8 mouse cellular contexts compared by ENCODE assay signal in the genomic region with DNA sequence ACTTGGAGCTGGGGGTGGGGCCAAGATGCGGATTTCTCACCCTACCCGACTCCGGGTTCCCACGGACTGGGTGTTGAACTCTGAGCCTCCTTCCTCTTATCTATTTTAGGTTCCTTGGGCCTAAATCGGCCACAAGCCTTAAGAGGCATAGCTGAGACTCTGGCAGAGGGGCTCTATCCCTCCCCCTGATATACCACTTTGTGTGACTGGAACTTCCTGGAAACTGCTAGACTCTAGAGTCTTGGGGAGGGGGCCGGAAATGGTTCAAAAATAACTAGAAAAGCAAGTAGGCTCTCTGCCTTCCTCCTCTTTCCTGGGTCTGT. TPM values are rescaled to one million over a fixed set of nuclear protein-coding genes. Genes with fewer than 3 reads are reported as not detected.
DNase-seq lines count a peak whose midpoint lies in the region; ATAC-seq lines count a peak whose summit lies in the region.

No protein-coding gene starts in this region.

- WGBS in embryonic facial prominence, embryonic 10.5 days: 15% methylated on average over 6 of the region's 6 CpGs
- WGBS in stomach, embryonic 16.5 days: 12% methylated on average over 6 of the region's 6 CpGs

- DNase-seq in 3134 (ENCODE audit: extremely low read depth, insufficient read length, low spot score): peak; percentile 44
- DNase-seq in CD4-positive, CD25-positive, alpha-beta regulatory T cell, adult 2 months (ENCODE audit: low read depth, low spot score): peak; percentile 71
- peak; percentile 23 for DNase-seq in embryonic facial prominence, embryonic 10.5 days (ENCODE audit: low spot score)
- DNase-seq in heart, postnatal 10 days: peak; percentile 47 to 57
- DNase-seq in kidney, postnatal 36 days: peak; percentile 56 to 65
- no peak for DNase-seq in retina, embryonic 14.5 days (ENCODE audit: low spot score)

- H3K9ac ChIP-seq in stomach, embryonic 16.5 days (ENCODE audit: low read length): peak overlapping the region; percentile 79

- peak overlapping the region; percentile 89 for H3K4me3 ChIP-seq in embryonic facial prominence, embryonic 10.5 days
- peak overlapping the region; percentile 98 for H3K4me3 ChIP-seq in megakaryocyte, embryonic 14.5 days (replicated peaks)
- peak overlapping the region; percentile 82 for H3K4me3 ChIP-seq in stomach, embryonic 16.5 days (replicated peaks; ENCODE audit: low read length)

- H3K27ac ChIP-seq in embryonic facial prominence, embryonic 10.5 days (replicated peaks): peak overlapping the region; percentile 88
- peak overlapping the region; percentile 49; the same call in 1 of the 2 replicates for H3K27ac ChIP-seq in stomach, embryonic 16.5 days (ENCODE audit: low read length)

- ATAC-seq in stomach, embryonic 16.5 days (ENCODE audit: insufficient read depth, low FRiP score): no peak; the same call in 1 of the 2 replicates

- intact Hi-C loops in heart, postnatal 10 days (cut with DNase I): loop anchor here (2.0 kb wide), 1 partner anchor 15 kb away; no protein-coding TSS in a partner anchor

- peak overlapping the region; percentile 88 for H3K4me2 ChIP-seq in stomach, embryonic 16.5 days (ENCODE audit: low read depth, low read length)

- peaks cover 22% of the 10 kb centered on the region for H3K36me3 ChIP-seq in embryonic facial prominence, embryonic 10.5 days (replicated peaks)
- peaks cover 21% of the 10 kb centered on the region for H3K36me3 ChIP-seq in megakaryocyte, embryonic 14.5 days (replicated peaks; ENCODE audit: low read length)
- H3K36me3 ChIP-seq in stomach, embryonic 16.5 days (ENCODE audit: control insufficient read depth, insufficient read depth, low read length): peaks cover 4% of the 10 kb centered on the region; the same call in 1 of the 2 replicates

- no peaks in the 10 kb centered on the region for H3K27me3 ChIP-seq in embryonic facial prominence, embryonic 10.5 days (replicated peaks; ENCODE audit: low read depth, poor library complexity, severe bottlenecking)
- H3K27me3 ChIP-seq in megakaryocyte, embryonic 14.5 days (replicated peaks): no peaks in the 10 kb centered on the region
- no peaks in the 10 kb centered on the region for H3K27me3 ChIP-seq in stomach, embryonic 16.5 days (ENCODE audit: control insufficient read depth, insufficient read depth, low read length)

- H3K4me1 ChIP-seq in embryonic facial prominence, embryonic 10.5 days: peaks cover 24% of the 10 kb centered on the region
- H3K4me1 ChIP-seq in megakaryocyte, embryonic 14.5 days: peaks cover 66% of the 10 kb centered on the region
- H3K4me1 ChIP-seq in stomach, embryonic 16.5 days (ENCODE audit: control insufficient read depth, insufficient read depth, low read length): peaks cover 18% of the 10 kb centered on the region

- H3K9me3 ChIP-seq in embryonic facial prominence, embryonic 10.5 days: no peaks in the 10 kb centered on the region
- H3K9me3 ChIP-seq in megakaryocyte, embryonic 14.5 days: no peaks in the 10 kb centered on the region
- 0 out of 2 replicates have a peak, but pooled peaks cover 5% of the 10 kb centered on the region for H3K9me3 ChIP-seq in stomach, embryonic 16.5 days (replicated peaks; ENCODE audit: control insufficient read depth, low read length)

RNA-seq across cellular contexts. Expression of a gene that starts 1.0 kb away (rescaled TPM):
- 86.8 and 92.7 TPM in 2 replicates for polyA plus RNA-seq in embryonic facial prominence, embryonic 10.5 days (2016; fragmentation: Nextera tagmentation; extraction: Ambion mirVana)
- 10 to 100 TPM; 86.7 to 95.4 TPM for total RNA-seq in heart, postnatal 10 days (2021)
- 46.8 and 61.6 TPM in 2 replicates for polyA plus RNA-seq in megakaryocyte, embryonic 14.5 days (2012; ENCODE audit: insufficient read depth, low replicate concordance)
- 116 and 130 TPM in 2 replicates for polyA plus RNA-seq in stomach, embryonic 16.5 days (2015; fragmentation: Nextera tagmentation; extraction: Ambion mirVana)

RNA-seq across cellular contexts. Expression of a gene that starts 9.3 kb away (rescaled TPM):
- 16.8 and 18.6 TPM in 2 replicates for polyA plus RNA-seq in embryonic facial prominence, embryonic 10.5 days (2016; fragmentation: Nextera tagmentation; extraction: Ambion mirVana)
- not detected for total RNA-seq in heart, postnatal 10 days (2021)
- polyA plus RNA-seq in megakaryocyte, embryonic 14.5 days (2012; ENCODE audit: insufficient read depth, low replicate concordance): not detected in 2 replicates
- polyA plus RNA-seq in stomach, embryonic 16.5 days (2015; fragmentation: Nextera tagmentation; extraction: Ambion mirVana): 77.7 and 86.3 TPM in 2 replicates

RNA-seq across cellular contexts. Expression of a gene that starts 30.3 kb away (rescaled TPM):
- polyA plus RNA-seq in embryonic facial prominence, embryonic 10.5 days (2016; fragmentation: Nextera tagmentation; extraction: Ambion mirVana): 40.9 and 45.1 TPM in 2 replicates
- total RNA-seq in heart, postnatal 10 days (2021): 10 to 100 TPM; 24.5 to 25.3 TPM
- 94.7 and 248 TPM in 2 replicates for polyA plus RNA-seq in megakaryocyte, embryonic 14.5 days (2012; ENCODE audit: insufficient read depth, low replicate concordance)
- 47.4 and 51.5 TPM in 2 replicates for polyA plus RNA-seq in stomach, embryonic 16.5 days (2015; fragmentation: Nextera tagmentation; extraction: Ambion mirVana)

RNA-seq across cellular contexts. Expression of a gene that starts 33.7 kb away (rescaled TPM):
- 16.2 and 18.0 TPM in 2 replicates for polyA plus RNA-seq in embryonic facial prominence, embryonic 10.5 days (2016; fragmentation: Nextera tagmentation; extraction: Ambion mirVana)
- total RNA-seq in heart, postnatal 10 days (2021): 10 to 100 TPM; 18.9 to 19.7 TPM
- polyA plus RNA-seq in megakaryocyte, embryonic 14.5 days (2012; ENCODE audit: insufficient read depth, low replicate concordance): 32.6 and 47.4 TPM in 2 replicates
- 15.2 and 18.2 TPM in 2 replicates for polyA plus RNA-seq in stomach, embryonic 16.5 days (2015; fragmentation: Nextera tagmentation; extraction: Ambion mirVana)

RNA-seq across cellular contexts. Expression of a gene that starts 46.2 kb away (rescaled TPM):
- polyA plus RNA-seq in embryonic facial prominence, embryonic 10.5 days (2016; fragmentation: Nextera tagmentation; extraction: Ambion mirVana): 341 and 343 TPM in 2 replicates
- total RNA-seq in heart, postnatal 10 days (2021): 10 to 100 TPM; 41.3 to 51.0 TPM
- 55.5 and 62.9 TPM in 2 replicates for polyA plus RNA-seq in megakaryocyte, embryonic 14.5 days (2012; ENCODE audit: insufficient read depth, low replicate concordance)
- polyA plus RNA-seq in stomach, embryonic 16.5 days (2015; fragmentation: Nextera tagmentation; extraction: Ambion mirVana): 144 and 147 TPM in 2 replicates

Comparison
In these comparisons a context has a peak if more than half of its experiments do, and no peak if none do; other contexts are left out.
1. RNA of a gene that starts 9.3 kb away (polyA plus RNA-seq): 77.7 to 86.3 TPM in stomach, embryonic 16.5 days and 16.8 to 18.6 TPM in embryonic facial prominence, embryonic 10.5 days; not detected in megakaryocyte, embryonic 14.5 days; every median in the first group is over 10 times any median in the second.
2. Peak in every context shown above with its lines, with median percentiles within 50 percentile points of each other: H3K4me3 ChIP-seq.